Mouse (Mus musculus) neural tube, embryonic 15.5 days (tissue): ENCODE data around the gene Ndufc1. TPM values are rescaled to one million over a fixed set of nuclear protein-coding genes. Genes with fewer than 3 reads are reported as not detected.
"Not testable (repeated sequence)": the region's sequence is repeated elsewhere in the genome, so short reads cannot be mapped to it uniquely, and the experiment has no call there.

ENCODE experiments used
- ATAC-seq: fragments of 200-750 bp; cut with Nextera tagmentation; 2 replicates; pipeline ENCODE4 v1.8.0; 2017; ENCODE audit warnings: mild to moderate bottlenecking, moderate TSS enrichment, moderate library complexity; ENCODE audit not compliant: low FRiP score
- H3K27ac ChIP-seq: fragments of 300-500 bp; sonication (generic); replicated peaks from 2 replicates; pipeline ENCODE4 v1.5.1; 2015; ENCODE audit warnings: mild to moderate bottlenecking, inconsistent platforms
- H3K27me3 ChIP-seq: fragments of 300-500 bp; sonication (generic); replicated peaks from 2 replicates; pipeline ENCODE4 v1.6.1; 2015; ENCODE audit warnings: inconsistent platforms
- H3K36me3 ChIP-seq: fragments of 300-500 bp; sonication (generic); 2 replicates; pipeline ENCODE4 v1.6.1; 2015; ENCODE audit warnings: inconsistent platforms
- H3K4me1 ChIP-seq: fragments of 300-500 bp; sonication (generic); 2 replicates; pipeline ENCODE4 v1.6.1; 2015; ENCODE audit warnings: inconsistent platforms
- H3K4me2 ChIP-seq: fragments of 300-500 bp; sonication (generic); 2 replicates; pipeline ENCODE4 v1.6.1; 2015; ENCODE audit warnings: inconsistent platforms, mild to moderate bottlenecking, moderate library complexity
- H3K4me3 ChIP-seq: fragments of 300-500 bp; sonication (generic); replicated peaks from 2 replicates; pipeline ENCODE4 v1.5.1; 2015; ENCODE audit warnings: mild to moderate bottlenecking, inconsistent platforms
- H3K9ac ChIP-seq: fragments of 300-500 bp; sonication (generic); replicated peaks from 2 replicates; pipeline ENCODE4 v1.6.1; 2015; ENCODE audit warnings: mild to moderate bottlenecking, inconsistent platforms
- H3K9me3 ChIP-seq: fragments of 300-500 bp; sonication (generic); replicated peaks from 2 replicates; pipeline ENCODE4 v1.6.1; 2016; ENCODE audit warnings: inconsistent platforms
- WGBS: fragments of 180-500 bp; shearing (Covaris S2); methylation state at CpG from one replicate; pipeline ENCODE4 v1.1.7; 2015; ENCODE audit warnings: mixed read lengths; 5-methylcytosine and 5-hydroxymethylcytosine counted together
- polyA plus RNA-seq: library from polyadenylated mRNA; unstranded; fragments of >200 nt; fragmentation: Nextera tagmentation; extraction: Ambion mirVana; gene quantifications from 2 replicates; pipeline ENCODE4 v1.2.1, GENCODE M21; 2015

Ndufc1 gene
- polyA plus RNA-seq, 1 experiment from 2014 or later = 883 TPM

- Histone ChIP-seq H3K4me3 (no peak overlapping the region), H3K4me2 (no peak overlapping the region), H3K9me3 (no peaks in the 10 kb centered on the region), H3K4me1 (peaks cover 25% of the 10 kb centered on the region), H3K36me3 (no peaks in the 10 kb centered on the region), H3K27me3 (no peaks in the 10 kb centered on the region), H3K9ac (no peak overlapping the region), H3K27ac (no peak overlapping the region)
- WGBS = 100% methylated on average over 1 of the region's 1 CpGs
- no peak for ATAC-seq
Measured at GRCm38 (mm10) chr3:51413276-51413675, 4.5 kb upstream of the Ndufc1 start.

- H3K36me3 ChIP-seq = no peaks in the 10 kb centered on the region
- H3K4me2 ChIP-seq = no peak overlapping the region
- no peak for ATAC-seq
- 92% methylated on average over 7 of the region's 7 CpGs for WGBS
- H3K4me1 ChIP-seq = peaks cover 24% of the 10 kb centered on the region
- H3K27me3 ChIP-seq = no peaks in the 10 kb centered on the region
- no peak overlapping the region for H3K4me3 ChIP-seq
- no peak overlapping the region for H3K27ac ChIP-seq
- no peak overlapping the region for H3K9ac ChIP-seq
- H3K9me3 ChIP-seq = no peaks in the 10 kb centered on the region
Measured at GRCm38 (mm10) chr3:51412457-51412856, 3.7 kb upstream of the Ndufc1 start.

- peak overlapping the region; percentile 95 for H3K27ac ChIP-seq
- WGBS = 16% methylated on average over 20 of the region's 20 CpGs
- peak; percentile 9; the same call in 1 of the 2 replicates for ATAC-seq
- H3K4me1 ChIP-seq = peaks cover 17% of the 10 kb centered on the region
- no peaks in the 10 kb centered on the region for H3K27me3 ChIP-seq
- peak overlapping the region; percentile 63 for H3K4me3 ChIP-seq
- H3K36me3 ChIP-seq = peaks cover 19% of the 10 kb centered on the region
- H3K9ac ChIP-seq = peak overlapping the region; percentile 81
- H3K4me2 ChIP-seq = peak overlapping the region; percentile 76
- no peaks in the 10 kb centered on the region for H3K9me3 ChIP-seq
Measured at GRCm38 (mm10) chr3:51407870-51408560, 773 bp downstream of the Ndufc1 start.

- Histone ChIP-seq H3K27ac (no peak overlapping the region), H3K9me3 (no peaks in the 10 kb centered on the region), H3K27me3 (peaks cover 6% of the 10 kb centered on the region; the same call in 1 of the 2 replicates), H3K4me1 (peaks cover 8% of the 10 kb centered on the region), H3K4me3 (no peak overlapping the region), H3K36me3 (peaks cover 19% of the 10 kb centered on the region), H3K9ac (no peak overlapping the region), H3K4me2 (no peak overlapping the region)
- 93% methylated on average over 12 of the region's 12 CpGs for WGBS
- ATAC-seq = no peak
Measured at GRCm38 (mm10) chr3:51402628-51403027, 6.2 kb downstream of the Ndufc1 start.

GRCm38 (mm10) chr3:51402054-51402453 lies 6.7 kb downstream of the Ndufc1 start:
- not testable (repeated sequence) for H3K27ac ChIP-seq, H3K27me3 ChIP-seq, ATAC-seq, H3K4me1 ChIP-seq, H3K9ac ChIP-seq, H3K9me3 ChIP-seq, H3K4me3 ChIP-seq, H3K4me2 ChIP-seq
- WGBS = 73% methylated on average over 4 of the region's 4 CpGs
- peaks cover 19% of the 10 kb centered on the region for H3K36me3 ChIP-seq

GRCm38 (mm10) chr3:51400682-51401081 lies 8.1 kb downstream of the Ndufc1 start:
- Histone ChIP-seq H3K27me3 (peaks cover 21% of the 10 kb centered on the region), H3K27ac (no peak overlapping the region), H3K9ac (no peak overlapping the region), H3K9me3 (no peaks in the 10 kb centered on the region), H3K4me3 (no peak overlapping the region), H3K4me2 (no peak overlapping the region), H3K4me1 (peaks cover 7% of the 10 kb centered on the region), H3K36me3 (peaks cover 13% of the 10 kb centered on the region)
- ATAC-seq = no peak
- WGBS = 80% methylated on average over 10 of the region's 10 CpGs

GRCm38 (mm10) chr3:51399531-51399930 lies 9.3 kb downstream of the Ndufc1 start:
- no peak for ATAC-seq
- no peak overlapping the region for H3K4me2 ChIP-seq
- 67% methylated on average over 4 of the region's 4 CpGs for WGBS
- H3K27me3 ChIP-seq = peaks cover 28% of the 10 kb centered on the region
- no peak overlapping the region for H3K27ac ChIP-seq
- no peaks in the 10 kb centered on the region for H3K9me3 ChIP-seq
- H3K4me3 ChIP-seq = no peak overlapping the region
- H3K9ac ChIP-seq = no peak overlapping the region
- H3K36me3 ChIP-seq = peaks cover 11% of the 10 kb centered on the region
- peaks cover 7% of the 10 kb centered on the region for H3K4me1 ChIP-seq

- Histone ChIP-seq H3K9me3 (no peaks in the 10 kb centered on the region), H3K9ac (no peak overlapping the region), H3K36me3 (peaks cover 7% of the 10 kb centered on the region), H3K4me2 (no peak overlapping the region), H3K27me3 (peaks cover 28% of the 10 kb centered on the region), H3K27ac (no peak overlapping the region), H3K4me1 (peaks cover 7% of the 10 kb centered on the region), H3K4me3 (no peak overlapping the region)
- WGBS = 20% methylated on average over 3 of the region's 3 CpGs
- ATAC-seq = no peak
Measured at GRCm38 (mm10) chr3:51398667-51399066, 10.1 kb downstream of the Ndufc1 start.

GRCm38 (mm10) chr3:51397700-51398299 lies 11.0 kb downstream of the Ndufc1 start:
- Histone ChIP-seq H3K9me3 (no peaks in the 10 kb centered on the region), H3K9ac (no peak overlapping the region), H3K4me2 (no peak overlapping the region), H3K4me1 (peaks cover 7% of the 10 kb centered on the region), H3K4me3 (no peak overlapping the region), H3K27me3 (peaks cover 28% of the 10 kb centered on the region), H3K36me3 (no peaks in the 10 kb centered on the region), H3K27ac (no peak overlapping the region)
- ATAC-seq = no peak
- WGBS = 56% methylated on average over 15 of the region's 15 CpGs

GRCm38 (mm10) chr3:51396219-51397068 lies 12.3 kb downstream of the Ndufc1 start, which contains the start of gene Mgarp:
TSS of gene Mgarp (minus strand) at chr3:51396738.
- WGBS = 2% methylated on average over 41 of the region's 41 CpGs
- H3K4me3 ChIP-seq = peak within 1 kb of the TSS; percentile 47
- no peak within 1 kb of the TSS for H3K27ac ChIP-seq
- H3K4me2 ChIP-seq = peak within 1 kb of the TSS; percentile 84
- peak within 1 kb of the TSS; percentile 30; the same call in 1 of the 2 replicates for H3K9ac ChIP-seq
- peaks cover 28% of the 10 kb centered on the region for H3K27me3 ChIP-seq
- no peaks in the 10 kb centered on the region for H3K9me3 ChIP-seq
- peak; percentile 68 for ATAC-seq
- no peaks in the 10 kb centered on the region for H3K36me3 ChIP-seq
- peaks cover 7% of the 10 kb centered on the region for H3K4me1 ChIP-seq

GRCm38 (mm10) chr3:51395461-51396145 lies 13.2 kb downstream of the Ndufc1 start:
- Histone ChIP-seq H3K9me3 (no peaks in the 10 kb centered on the region), H3K36me3 (no peaks in the 10 kb centered on the region), H3K27ac (no peak overlapping the region), H3K27me3 (peaks cover 28% of the 10 kb centered on the region), H3K4me1 (peaks cover 7% of the 10 kb centered on the region), H3K9ac (no peak overlapping the region), H3K4me3 (peak overlapping the region; percentile 47; the same call in 1 of the 2 replicates), H3K4me2 (peak overlapping the region; percentile 84)
- 24% methylated on average over 19 of the region's 19 CpGs for WGBS
- no peak for ATAC-seq
